Comparison of ENCODE assay signal across 8 mouse cellular contexts in genomic region chr16:45843351-45843891, GRCm38 (mm10).
DNase-seq lines count a peak whose midpoint lies in the region; ATAC-seq and TF ChIP-seq lines count a peak whose summit lies in the region.

No protein-coding gene starts in this region.

- no peaks in the 10 kb centered on the region for H3K36me3 ChIP-seq in liver, embryonic 14.5 days (replicated peaks; ENCODE audit: control insufficient read depth, insufficient read depth, low read depth)
- no peaks in the 10 kb centered on the region for H3K36me3 ChIP-seq in neural tube, embryonic 14.5 days (ENCODE audit: control insufficient read depth, insufficient read depth, low read length)

- peaks cover 25% of the 10 kb centered on the region for H3K27me3 ChIP-seq in liver, embryonic 14.5 days (ENCODE audit: control insufficient read depth, insufficient read depth, low read length)
- no peaks in the 10 kb centered on the region for H3K27me3 ChIP-seq in neural tube, embryonic 14.5 days (ENCODE audit: control insufficient read depth, insufficient read depth, low read length)

- ATAC-seq in liver, embryonic 14.5 days (ENCODE audit: insufficient read depth): no peak
- peak; percentile 42 for ATAC-seq in neural tube, embryonic 14.5 days (ENCODE audit: low read depth)

- TF ChIP-seq EP300 in liver, embryonic 14.5 days (IDR thresholded peaks at IDR 0.05; ENCODE audit: low read depth): no peak

- peak; percentile 57 to 88 for DNase-seq in adrenal gland, adult (ENCODE audit: inconsistent age in 2 of 2, low spot score in 1 of 2)
- DNase-seq in adrenal gland, adult 8-10 months: no peak
- peak; percentile 55 to 65 for DNase-seq in adrenal gland, postnatal 36 days
- DNase-seq in gastrocnemius, postnatal 36 days: peak; percentile 16 to 36
- peak; percentile 14 for DNase-seq in induced T-regulatory cell, adult 2 months (ENCODE audit: low read depth)
- DNase-seq in liver, embryonic 14.5 days (ENCODE audit: low read depth in 3 of 3, low spot score in 3 of 3): no peak
- no peak for DNase-seq in B cell, adult 2 months

- no peak overlapping the region for H3K27ac ChIP-seq in liver, embryonic 14.5 days
- H3K27ac ChIP-seq in neural tube, embryonic 14.5 days (ENCODE audit: low read depth, low read length): no peak overlapping the region

- no peak for TF ChIP-seq CTCF in liver, embryonic 14.5 days (IDR thresholded peaks at IDR 0.05; ENCODE audit: low read depth)

- intact Hi-C loops in gastrocnemius, postnatal 36 days (cut with DNase I): no loop called here

- H3K9me3 ChIP-seq in liver, embryonic 14.5 days (ENCODE audit: control insufficient read depth, low read length): no peaks in the 10 kb centered on the region
- H3K9me3 ChIP-seq in neural tube, embryonic 14.5 days (ENCODE audit: control insufficient read depth, low read length): no peaks in the 10 kb centered on the region

- peak overlapping the region; percentile 33 to 72 for H3K4me3 ChIP-seq in liver, embryonic 14.5 days (ENCODE audit: insufficient read depth in 1 of 2, low read depth in 2 of 2, low read length in 2 of 2)
- peak overlapping the region; percentile 50 for H3K4me3 ChIP-seq in neural tube, embryonic 14.5 days (ENCODE audit: low read depth, low read length)

- 3% methylated on average over 16 of the region's 16 CpGs for WGBS in liver, embryonic 14.5 days (ENCODE audit: insufficient replicate concordance)
- 1% methylated on average over 16 of the region's 16 CpGs for WGBS in neural tube, embryonic 14.5 days

- H3K4me2 ChIP-seq in liver, embryonic 14.5 days (ENCODE audit: low read depth): peak overlapping the region; percentile 48
- H3K4me2 ChIP-seq in neural tube, embryonic 14.5 days (ENCODE audit: low read depth, low read length): peak overlapping the region; percentile 76

- 0 out of 2 replicates have a peak overlapping the region, but pooled peaks have one; percentile 6 for H3K9ac ChIP-seq in liver, embryonic 14.5 days (replicated peaks)
- H3K9ac ChIP-seq in neural tube, embryonic 14.5 days (replicated peaks; ENCODE audit: low read depth, low read length): peak overlapping the region; percentile 54

- peaks cover 0 to 2% of the 10 kb centered on the region in 2 experiments; a peak in 2 of 4 replicates for H3K4me1 ChIP-seq in liver, embryonic 14.5 days (replicated peaks; ENCODE audit: control insufficient read depth in 2 of 2, insufficient read depth in 2 of 2, low read length in 1 of 2)
- peaks cover 12% of the 10 kb centered on the region; the same call in 1 of the 2 replicates for H3K4me1 ChIP-seq in neural tube, embryonic 14.5 days (ENCODE audit: control insufficient read depth, insufficient read depth, low read length)

Comparison
In these comparisons a context has a peak if more than half of its experiments do, and no peak if none do; other contexts are left out.
1. DNase-seq: peak in adrenal gland, adult (2 of 2), adrenal gland, postnatal 36 days (2 of 2), gastrocnemius, postnatal 36 days (2 of 2) and induced T-regulatory cell, adult 2 months (single experiment); none in adrenal gland, adult 8-10 months (single experiment), liver, embryonic 14.5 days (0 of 3) and B cell, adult 2 months (0 of 2).